9 mouse cellular contexts compared by ENCODE assay signal in genomic region chr2:127832833-127833190, GRCm38 (mm10). TPM values are rescaled to one million over a fixed set of nuclear protein-coding genes. Genes with fewer than 3 reads are reported as not detected.
A peak's percentile ranks its signal among the peaks of the same experiment; 100 is the strongest.
DNase-seq lines count a peak whose midpoint lies in the region; ATAC-seq and TF ChIP-seq lines count a peak whose summit lies in the region.
"Had no signal": no experiment of that assay in that cellular context is flagged by ENCODE, and none has a peak within 500 bp of the region (broad histone marks: within the 10 kb centered on the region; RNA-seq: fewer than 3 reads in every experiment).

No protein-coding gene starts in this region.

- H3K4me1 ChIP-seq in kidney, adult 2 months (ENCODE audit: control insufficient read depth, insufficient read depth, low read length), result no peaks in the 10 kb centered on the region; the same call in 1 of the 2 replicates
- peaks cover 14% of the 10 kb centered on the region for H3K4me1 ChIP-seq in liver, embryonic 13.5 days (replicated peaks)

- no peak overlapping the region for H3K9ac ChIP-seq in liver, embryonic 13.5 days

- H3K4me2 ChIP-seq in liver, embryonic 13.5 days, result no peak overlapping the region

- H3K27me3 ChIP-seq in kidney, adult 2 months (replicated peaks; ENCODE audit: control insufficient read depth, insufficient read depth, low read length), result no peaks in the 10 kb centered on the region
- peaks cover 24% of the 10 kb centered on the region for H3K27me3 ChIP-seq in liver, embryonic 13.5 days

- H3K9me3 ChIP-seq in liver, embryonic 13.5 days (replicated peaks), result no peaks in the 10 kb centered on the region
- H3K9me3 ChIP-seq: midbrain, embryonic 12.5 days had no signal

- no peak overlapping the region for H3K27ac ChIP-seq in kidney, adult 2 months (ENCODE audit: insufficient read depth, low read depth, low read length)
- no peak overlapping the region for H3K27ac ChIP-seq in liver, embryonic 13.5 days
- H3K27ac ChIP-seq: midbrain, embryonic 12.5 days had no signal

- H3K36me3 ChIP-seq in kidney, adult 2 months (ENCODE audit: control insufficient read depth, insufficient read depth, low read length), result no peaks in the 10 kb centered on the region
- peaks cover 2% of the 10 kb centered on the region; the same call in 1 of the 2 replicates for H3K36me3 ChIP-seq in liver, embryonic 13.5 days
- H3K36me3 ChIP-seq: midbrain, embryonic 12.5 days had no signal

- no peak for TF ChIP-seq POLR2A in kidney, adult 2 months (IDR thresholded peaks at IDR 0.05; ENCODE audit: low read depth, low read length)

- no peak overlapping the region for H3K4me3 ChIP-seq in kidney, adult 2 months (ENCODE audit: insufficient read depth, low read depth, low read length)
- no peak overlapping the region for H3K4me3 ChIP-seq in liver, embryonic 13.5 days (replicated peaks)

- no peak for ATAC-seq in liver, embryonic 13.5 days (ENCODE audit: low read depth)

- DNase-seq in kidney, adult 2 months, result peak; percentile 41
- DNase-seq in kidney, postnatal 25 days, result no peak
- peak; percentile 57 for DNase-seq in CD4-positive helper T cell, adult 2 months (ENCODE audit: low read depth, low spot score)
- DNase-seq in ZHBTc4 (ENCODE audit: low read depth, low spot score), result peak; percentile 63
- peak; percentile 6 for DNase-seq in liver, embryonic 13.5 days
- DNase-seq in urinary bladder, postnatal 36 days (ENCODE audit: low spot score in 2 of 2), result no peak
- DNase-seq in left cerebral cortex, adult 18-20 months (ENCODE audit: low spot score in 2 of 2), result no peak
- DNase-seq in cerebellum, adult 8-10 months, result no peak

- WGBS in kidney, adult 2 months, result 6% methylated on average over 2 of the region's 2 CpGs
- 7% methylated on average over 2 of the region's 2 CpGs for WGBS in liver, embryonic 13.5 days (ENCODE audit: insufficient replicate concordance)

- no peak for TF ChIP-seq CTCF in kidney, adult 2 months (conservative IDR thresholded peaks at IDR 0.05; ENCODE audit: insufficient read depth, insufficient read length, low read depth, low read length)

RNA-seq across cellular contexts. Expression of gene Bub1, which starts 1.1 kb away (rescaled TPM):
- polyA plus RNA-seq in kidney, adult 2 months (2012; rRNA removed), result 0.08 TPM in 2 replicates
- 35.4 and 47.9 TPM in 2 replicates for polyA plus RNA-seq in liver, embryonic 13.5 days (2015; fragmentation: Nextera tagmentation; extraction: Ambion mirVana)
- total RNA-seq in left cerebral cortex, adult 18-20 months (2021), result not detected

RNA-seq across cellular contexts. Expression of gene Acoxl, which starts 5.9 kb away (rescaled TPM):
- polyA plus RNA-seq in kidney, adult 2 months (2012; rRNA removed), result 0.04 TPM in 1 of 2 replicates, not detected in the other
- polyA plus RNA-seq in liver, embryonic 13.5 days (2015; fragmentation: Nextera tagmentation; extraction: Ambion mirVana), result not detected in 2 replicates
- total RNA-seq in left cerebral cortex, adult 18-20 months (2021), result not detected
- polyA plus RNA-seq: midbrain, embryonic 12.5 days had no signal

RNA-seq across cellular contexts. Expression of gene Mtln, which starts 40.5 kb away (rescaled TPM):
- polyA plus RNA-seq in kidney, adult 2 months (2012; rRNA removed), result 70.5 and 92.9 TPM in 2 replicates
- polyA plus RNA-seq in liver, embryonic 13.5 days (2015; fragmentation: Nextera tagmentation; extraction: Ambion mirVana), result 27.1 and 27.3 TPM in 2 replicates
- total RNA-seq in left cerebral cortex, adult 18-20 months (2021), result 10 to 100 TPM; 50.3 to 53.5 TPM

RNA-seq across cellular contexts. Expression of gene Nphp1, which starts 44.1 kb away (rescaled TPM):
- 21.0 and 25.9 TPM in 2 replicates for polyA plus RNA-seq in kidney, adult 2 months (2012; rRNA removed)
- polyA plus RNA-seq in liver, embryonic 13.5 days (2015; fragmentation: Nextera tagmentation; extraction: Ambion mirVana), result 7.7 and 9.0 TPM in 2 replicates
- 10 to 100 TPM; 13.9 to 17.6 TPM for total RNA-seq in left cerebral cortex, adult 18-20 months (2021)

Comparison
In these comparisons a context has a peak if more than half of its experiments do, and no peak if none do; other contexts are left out.
1. DNase-seq: peak in kidney, adult 2 months (single experiment), CD4-positive helper T cell, adult 2 months (single experiment), ZHBTc4 (single experiment) and liver, embryonic 13.5 days (single experiment); none in kidney, postnatal 25 days (0 of 2), urinary bladder, postnatal 36 days (0 of 2), left cerebral cortex, adult 18-20 months (0 of 2) and cerebellum, adult 8-10 months (single experiment).
2. RNA of gene Bub1, which starts 1.1 kb away (polyA plus RNA-seq): 35.4 to 47.9 TPM in liver, embryonic 13.5 days; 0.08 TPM in kidney, adult 2 months; every median in the first group is over 10 times any median in the second.